Mouse (Mus musculus) effector memory CD4-positive, alpha-beta T cell, adult 7 months (primary cell): ENCODE measurements around the gene Ctla2a. TPM values are rescaled to one million over a fixed set of nuclear protein-coding genes. Genes with fewer than 3 reads are reported as not detected.

Experiments
- polyA plus RNA-seq: library from polyadenylated mRNA; unstranded; fragments of 100-300 nt; shearing (Covaris generic); gene quantifications from one replicate; pipeline ENCODE4 v1.2.1, GENCODE M21; 2017

Ctla2a gene
- 241 TPM for polyA plus RNA-seq

GRCm38 (mm10) chr13:60936500-60936901, at the start of gene Ctla2a, which contains the start of gene Gm49391:
Gene Ctla2a (minus strand): TSS chr13:60936625.
Gene Gm49391 (minus strand): TSS chr13:60936571.

GRCm38 (mm10) chr13:60941884-60942283, 5.5 kb upstream of the Ctla2a start, which contains the start of gene Tpbpa:
Gene Tpbpa (minus strand): TSS chr13:60941984.

GRCm38 (mm10) chr13:60935490-60935889, 935 bp downstream of the Ctla2a start, which contains the start of gene Gm49393:
Gene Gm49393 (minus strand): TSS chr13:60935590.

GRCm38 (mm10) chr13:60904780-60905179, 31.6 kb downstream of the Ctla2a start, which contains the start of gene Tpbpb:
Gene Tpbpb (minus strand): TSS chr13:60904880.

GRCm38 (mm10) chr13:60897328-60897727, 39.1 kb downstream of the Ctla2a start, which contains the start of gene Ctla2b:
Gene Ctla2b (minus strand): TSS chr13:60897447.

GRCm38 (mm10) chr13:60896794-60897193, 39.6 kb downstream of the Ctla2a start, which contains the start of gene Gm49392:
Gene Gm49392 (minus strand): TSS chr13:60896894.

Other genes with a start within 250 kb of the Ctla2a start
- not detected for gene BC051665, start 150.3 kb downstream of the Ctla2a start, polyA plus RNA-seq
- not detected for gene Ctsll3, start 133.8 kb downstream of the Ctla2a start, polyA plus RNA-seq
- gene 4930486L24Rik, start 72.2 kb downstream of the Ctla2a start, polyA plus RNA-seq, result 3.4 TPM
- gene Gm49392, start 39.7 kb downstream of the Ctla2a start, polyA plus RNA-seq, result not detected
- 26.3 TPM for gene Ctla2b, start 39.2 kb downstream of the Ctla2a start, polyA plus RNA-seq
- gene Tpbpb, start 31.7 kb downstream of the Ctla2a start, polyA plus RNA-seq, result not detected
- not detected for gene Gm49393, start 1.0 kb downstream of the Ctla2a start, polyA plus RNA-seq
- 0.61 TPM for gene Gm49391, start 54 bp downstream of the Ctla2a start, polyA plus RNA-seq
- not detected for gene Tpbpa, start 5.4 kb upstream of the Ctla2a start, polyA plus RNA-seq
- gene Ctsj, start 69.3 kb upstream of the Ctla2a start, polyA plus RNA-seq, result not detected
- not detected for gene Ctsq, start 104.0 kb upstream of the Ctla2a start, polyA plus RNA-seq
- gene Ctsr, start 227.6 kb upstream of the Ctla2a start, polyA plus RNA-seq, result not detected